Mouse (Mus musculus): ENCODE data around the gene Xkr7. TPM values are rescaled to one million over a fixed set of nuclear protein-coding genes. Genes with fewer than 3 reads are reported as not detected.

Gene Xkr7
- total RNA-seq, 2 experiments from 2014 or later = 1.1 to 1.2 TPM

- DNase-seq (ENCODE audit: low spot score in 2 of 2) = no peak
Observed at GRCm38 (mm10) chr2:153066991-153067390, 35.3 kb downstream of the Xkr7 start.

DNA sequence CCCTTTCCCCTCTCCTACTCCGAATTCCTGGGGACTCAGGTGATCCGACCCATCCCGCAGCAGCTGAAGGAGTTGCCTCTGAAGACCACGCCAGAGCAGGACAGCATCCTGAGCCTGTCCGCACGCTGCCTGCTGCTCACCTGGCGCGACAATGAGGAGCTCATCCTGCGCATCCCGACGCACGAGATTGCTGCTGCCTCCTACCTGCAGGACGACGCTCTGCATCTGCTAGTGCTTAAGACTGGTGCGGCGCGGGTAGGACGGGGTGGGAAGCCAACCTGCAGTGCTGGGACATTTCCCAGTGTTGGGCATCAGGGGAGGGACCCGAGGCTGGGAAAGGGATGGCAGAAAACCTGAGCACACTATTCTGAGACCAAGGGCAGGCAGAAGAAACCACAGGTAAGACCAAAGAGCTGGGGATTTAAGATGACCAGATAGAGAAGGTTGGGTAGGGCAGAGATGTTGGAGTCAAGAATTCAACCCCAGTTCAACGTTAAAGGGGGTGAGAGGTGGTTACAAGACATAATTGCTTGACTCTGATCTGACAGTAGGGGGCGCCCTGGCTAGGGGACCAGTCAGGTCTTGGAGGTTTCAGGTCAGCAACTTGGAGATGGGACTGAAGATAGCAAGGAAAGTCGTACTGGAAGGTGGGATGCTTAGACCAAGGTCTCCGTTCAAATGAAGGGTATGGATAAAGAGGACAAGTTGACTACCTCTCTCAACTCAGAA is 39.3 kb downstream of the Xkr7 start:
- DNase-seq (ENCODE audit: low spot score in 2 of 2) = no peak

DNA sequence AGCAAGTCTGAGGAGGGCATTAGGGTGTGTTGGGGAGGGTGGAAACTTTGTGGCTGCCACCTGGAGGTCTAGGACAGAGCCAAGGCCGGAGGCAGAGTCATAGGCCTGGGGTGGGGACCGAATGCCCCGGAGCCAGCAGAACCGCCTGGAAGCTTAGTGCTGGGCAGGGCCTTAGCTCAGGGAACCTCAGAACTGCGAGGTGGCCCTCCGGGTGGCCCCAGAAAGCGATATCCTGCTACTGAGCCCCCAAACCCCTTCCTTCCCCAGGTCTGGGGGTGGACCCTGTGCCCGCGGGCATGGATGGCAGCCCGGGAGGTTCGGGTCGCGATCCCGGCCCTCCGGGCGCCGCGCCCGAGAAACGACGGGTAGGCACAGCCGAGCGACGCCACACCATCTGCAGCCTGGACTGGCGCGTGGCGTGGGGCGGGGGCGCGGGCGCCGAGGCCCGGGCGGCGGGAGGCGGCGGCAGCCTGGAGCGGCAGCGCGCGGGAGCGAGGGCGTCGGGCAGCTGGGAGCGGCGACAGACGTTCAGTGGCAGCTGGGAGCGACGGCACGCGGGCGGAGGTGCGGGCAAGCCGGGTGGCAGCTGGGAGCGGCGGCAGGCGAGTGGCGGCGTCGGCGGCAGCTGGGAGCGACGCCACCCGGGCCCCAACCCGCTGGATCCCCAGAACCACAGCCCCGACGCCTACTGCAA is 40.0 kb downstream of the Xkr7 start:
- peak in 1 of 2 experiments; percentile 34 for DNase-seq (ENCODE audit: low spot score in 2 of 2)

DNA sequence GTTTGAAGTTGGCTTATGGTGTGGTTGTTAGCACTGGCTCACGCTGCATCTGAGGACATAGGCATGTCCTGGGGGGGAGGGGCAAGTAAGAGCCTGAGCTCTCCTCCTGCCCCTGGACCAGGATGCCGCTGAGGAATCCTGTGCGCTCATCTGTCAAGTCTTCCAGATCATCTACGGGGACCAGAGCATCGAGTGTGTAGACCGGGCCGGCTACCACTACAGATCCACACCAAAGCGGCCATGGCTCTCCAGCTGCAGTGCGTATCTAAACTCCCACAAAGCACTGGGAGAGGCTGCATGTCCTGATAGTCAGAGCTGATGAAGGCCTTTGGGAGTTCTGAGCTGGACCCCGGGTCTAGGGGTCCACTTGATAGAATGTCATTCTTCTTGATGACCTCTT is 43.0 kb downstream of the Xkr7 start:
- DNase-seq (ENCODE audit: low spot score in 2 of 2) = no peak

DNA sequence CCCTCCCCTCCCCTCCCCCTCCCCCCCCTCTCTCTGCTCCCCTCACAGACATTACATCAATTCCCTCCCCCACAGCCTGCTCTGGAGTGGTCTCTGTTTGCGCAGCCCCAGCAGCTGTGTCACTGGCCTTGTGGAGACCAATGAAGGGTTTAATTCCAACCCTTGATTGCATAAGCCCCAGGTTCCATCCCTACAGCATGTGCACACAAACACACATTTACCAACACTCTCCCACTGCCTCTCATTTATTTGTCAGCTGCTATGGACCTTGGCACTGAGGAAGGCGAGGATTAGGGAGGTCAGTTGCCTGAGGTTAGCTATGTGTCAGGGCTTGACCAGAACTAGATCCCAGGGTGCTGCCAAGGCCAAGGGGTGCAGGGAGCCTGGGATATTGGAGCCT is 44.3 kb downstream of the Xkr7 start:
- no peak for DNase-seq (ENCODE audit: low spot score in 2 of 2)

GRCm38 (mm10) chr2:153080841-153081523 is 49.3 kb downstream of the Xkr7 start:
- DNase-seq (ENCODE audit: low spot score in 2 of 2) = peak; percentile 49 to 69

GRCm38 (mm10) chr2:153081866-153082265 is 50.2 kb downstream of the Xkr7 start:
- no peak for DNase-seq (ENCODE audit: low spot score in 2 of 2)

DNA sequence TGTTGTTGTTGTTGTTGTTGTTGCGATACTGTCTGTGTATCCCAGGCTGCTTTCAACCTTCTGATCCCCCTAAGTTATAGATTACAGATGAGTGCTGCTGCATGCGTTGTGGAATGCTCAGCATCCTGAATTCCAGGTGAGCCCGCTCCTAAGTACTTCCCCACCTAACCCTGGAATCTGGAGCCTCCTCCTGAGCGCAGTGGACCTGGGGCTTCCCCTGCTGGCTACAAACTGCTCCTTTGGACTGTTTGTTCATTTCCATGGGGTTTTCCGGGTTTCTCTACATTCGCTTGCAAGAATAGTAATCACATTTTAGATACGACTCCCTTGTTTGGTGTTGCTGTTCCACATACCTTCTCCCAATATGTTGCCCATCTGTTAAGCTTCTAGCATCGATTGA is 51.6 kb downstream of the Xkr7 start:
- DNase-seq (ENCODE audit: low spot score in 2 of 2) = no peak

GRCm38 (mm10) chr2:153083824-153084223 is 52.2 kb downstream of the Xkr7 start:
- DNase-seq (ENCODE audit: low spot score in 2 of 2) = no peak

DNA sequence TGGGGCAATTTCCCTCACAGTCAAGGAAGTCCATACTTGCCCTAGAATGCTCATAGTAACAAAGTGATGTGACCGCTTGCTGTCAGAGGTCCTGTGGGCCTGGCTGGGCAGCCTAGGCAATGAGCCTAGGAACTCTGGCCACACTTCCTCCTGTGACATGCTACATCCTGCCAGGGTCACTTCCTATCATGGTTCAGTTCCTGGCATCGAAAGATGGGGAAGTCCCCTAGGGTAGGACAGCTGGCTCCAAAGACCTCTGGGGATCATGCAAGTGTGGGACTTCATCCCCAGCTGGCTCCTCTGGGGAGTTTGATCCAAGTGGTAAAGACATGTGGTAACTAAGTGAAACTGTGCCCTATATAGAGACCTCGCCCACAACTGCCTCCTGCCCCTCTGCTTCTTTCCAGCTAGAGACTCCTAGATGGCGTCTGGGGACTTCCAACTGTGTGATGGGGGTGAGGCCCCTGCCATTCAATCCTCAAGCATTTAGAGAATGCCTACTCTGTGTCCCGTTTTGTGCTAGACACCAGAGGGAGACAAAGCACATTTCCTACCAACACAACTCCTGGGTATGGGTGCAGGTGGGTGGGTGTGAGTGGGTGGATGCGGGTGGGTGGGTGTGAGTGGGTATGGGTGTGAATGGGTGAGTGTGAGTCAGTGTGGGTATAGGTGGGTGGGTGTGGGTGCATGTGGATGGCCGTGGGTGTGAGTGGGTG is 52.8 kb downstream of the Xkr7 start:
- no peak for DNase-seq (ENCODE audit: low spot score in 2 of 2)

DNA sequence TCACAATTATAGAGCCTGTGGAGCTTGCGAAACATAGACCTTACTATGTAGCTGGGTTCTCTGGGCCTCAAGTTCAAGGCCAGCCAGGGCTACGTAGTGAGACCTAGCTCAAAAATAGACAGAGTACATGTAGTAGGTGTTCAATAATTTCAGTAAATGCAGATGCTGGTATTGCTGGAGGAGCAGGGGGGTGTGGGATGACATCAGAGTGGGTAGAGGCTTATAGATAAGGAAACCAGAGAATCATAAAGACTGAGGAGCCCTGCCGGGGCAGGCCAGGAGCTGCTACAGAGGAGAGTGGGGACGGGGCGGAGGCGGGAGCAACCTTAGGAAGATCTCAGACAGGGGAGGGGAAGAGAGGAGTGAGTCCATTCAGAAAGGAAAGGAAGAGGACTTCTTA is 53.9 kb downstream of the Xkr7 start:
- no peak for DNase-seq (ENCODE audit: low spot score in 2 of 2)

- no peak for DNase-seq (ENCODE audit: low spot score in 2 of 2)
Observed at GRCm38 (mm10) chr2:153086166-153086565, 54.5 kb downstream of the Xkr7 start.

DNA sequence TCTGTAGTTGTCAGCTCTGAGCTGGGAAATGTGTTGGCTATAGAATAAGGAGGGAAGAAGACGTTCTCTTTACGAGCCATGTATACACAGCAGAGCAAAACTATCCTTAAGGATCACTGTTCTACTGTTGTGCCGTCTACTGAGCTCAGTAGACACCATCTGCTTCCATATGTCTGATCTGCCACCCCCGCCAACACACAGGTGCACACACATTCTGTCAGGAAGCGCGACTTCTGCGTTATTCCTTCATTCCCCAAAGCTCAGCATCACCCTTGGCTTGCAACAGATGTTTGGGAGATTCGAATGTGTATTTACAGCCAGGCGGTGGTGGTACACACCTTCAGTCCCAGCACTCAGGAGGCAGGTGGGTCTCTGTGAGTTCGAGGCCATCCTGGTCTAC is 55.4 kb downstream of the Xkr7 start:
- no peak for DNase-seq (ENCODE audit: low spot score in 2 of 2)

DNA sequence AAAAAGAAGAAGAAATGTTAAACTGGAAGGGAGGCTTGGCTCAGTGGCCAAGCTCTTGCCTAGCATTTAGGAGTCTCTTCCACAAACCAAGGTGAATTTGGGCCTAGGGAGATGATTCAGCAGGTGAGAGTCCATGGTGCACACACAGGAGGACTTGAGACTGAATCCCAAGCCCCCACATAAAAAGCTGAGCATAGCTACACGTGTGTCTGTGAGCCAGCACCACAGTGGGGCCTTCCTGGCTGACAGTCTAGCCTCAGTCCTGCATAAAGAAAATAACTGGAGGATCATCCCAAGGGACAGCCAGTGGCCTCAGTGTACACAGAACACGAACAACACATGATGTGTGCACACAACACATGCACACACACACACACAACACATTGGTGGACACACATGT is 57.7 kb downstream of the Xkr7 start:
- DNase-seq (ENCODE audit: low spot score in 2 of 2) = no peak

- DNase-seq (ENCODE audit: low spot score in 2 of 2) = no peak
Observed at GRCm38 (mm10) chr2:153090551-153091165, 59.0 kb downstream of the Xkr7 start.

Other genes with a start within 250 kb of the Xkr7 start
- gene Bcl2l1, start 200.1 kb upstream of the Xkr7 start, total RNA-seq (2021) = 10 to 100 TPM; 24.5 to 29.2 TPM
- gene Tpx2, start 183.9 kb upstream of the Xkr7 start, total RNA-seq (2021) = 10 to 100 TPM; 22.2 to 24.0 TPM
- gene Mylk2, start 120.5 kb upstream of the Xkr7 start, total RNA-seq (2021) = 100 to 1,000 TPM in 1 of 2 experiments, 10 to 100 TPM in 1; 95.7 to 138 TPM
- gene Foxs1, start 98.6 kb upstream of the Xkr7 start, total RNA-seq (2021) = 1 to 10 TPM; 5.4 to 7.3 TPM
- 1 to 10 TPM; 3.6 to 3.8 TPM for gene Dusp15, start 80.2 kb upstream of the Xkr7 start, total RNA-seq (2021)
- gene Ttll9, start 69.4 kb upstream of the Xkr7 start, total RNA-seq (2021) = not detected
- gene Pdrg1, start 16.4 kb upstream of the Xkr7 start, total RNA-seq (2021) = 10 to 100 TPM; 55.6 to 64.3 TPM
- 10 to 100 TPM in 1 of 2 experiments, 1 to 10 TPM in 1; 9.6 to 10.3 TPM for gene Ccm2l, start 34.1 kb downstream of the Xkr7 start, total RNA-seq (2021)
- gene Hck, start 76.6 kb downstream of the Xkr7 start, total RNA-seq (2021) = 1 to 10 TPM; 3.1 to 3.4 TPM
- gene Tm9sf4, start 129.5 kb downstream of the Xkr7 start, total RNA-seq (2021) = 10 to 100 TPM; 79.4 to 83.5 TPM
- gene Tspyl3, start 193.6 kb downstream of the Xkr7 start, total RNA-seq (2021) = 1 to 10 TPM; 3.8 to 4.0 TPM
- 10 to 100 TPM; 13.4 to 13.6 TPM for gene Plagl2, start 209.6 kb downstream of the Xkr7 start, total RNA-seq (2021)
- gene Pofut1, start 209.7 kb downstream of the Xkr7 start, total RNA-seq (2021) = 10 to 100 TPM; 45.3 to 46.9 TPM

All from gastrocnemius, postnatal 4 days (tissue).